Mouse (Mus musculus) embryonic facial prominence, embryonic 15.5 days (tissue): ENCODE data around the gene Cd300lg. TPM values are rescaled to one million over a fixed set of nuclear protein-coding genes. Genes with fewer than 3 reads are reported as not detected.
A peak's percentile ranks its signal among the peaks of the same experiment; 100 is the strongest.

Experiments
- ATAC-seq: fragments of 200-750 bp; cut with Nextera tagmentation; 2 replicates; pipeline ENCODE4 v1.8.0; 2017; ENCODE audit warnings: low read depth, moderate TSS enrichment; ENCODE audit not compliant: insufficient number of reproducible peaks, low FRiP score, low TSS enrichment
- H3K27ac ChIP-seq: fragments of 300-500 bp; sonication (generic); replicated peaks from 2 replicates; pipeline ENCODE4 v1.5.1; 2015; ENCODE audit warnings: mild to moderate bottlenecking, inconsistent platforms
- H3K27me3 ChIP-seq: fragments of 300-500 bp; sonication (generic); 2 replicates; pipeline ENCODE4 v1.6.1; 2015; ENCODE audit warnings: inconsistent platforms
- H3K36me3 ChIP-seq: fragments of 300-500 bp; sonication (generic); 2 replicates; pipeline ENCODE4 v1.6.1; 2015; ENCODE audit warnings: mild to moderate bottlenecking, inconsistent platforms
- H3K4me1 ChIP-seq: fragments of 300-500 bp; sonication (generic); 2 replicates; pipeline ENCODE4 v1.6.1; 2015; ENCODE audit warnings: inconsistent platforms
- H3K4me2 ChIP-seq: fragments of 300-500 bp; sonication (generic); replicated peaks from 2 replicates; pipeline ENCODE4 v1.6.1; 2015; ENCODE audit warnings: mild to moderate bottlenecking, inconsistent platforms
- H3K4me3 ChIP-seq: fragments of 300-500 bp; sonication (generic); replicated peaks from 2 replicates; pipeline ENCODE4 v1.5.1; 2015; ENCODE audit warnings: mild to moderate bottlenecking, inconsistent platforms
- H3K9ac ChIP-seq: fragments of 300-500 bp; sonication (generic); 2 replicates; pipeline ENCODE4 v1.6.1; 2015; ENCODE audit warnings: inconsistent platforms
- H3K9me3 ChIP-seq: fragments of 300-500 bp; sonication (generic); replicated peaks from 2 replicates; pipeline ENCODE4 v1.6.1; 2016; ENCODE audit warnings: inconsistent platforms
- WGBS: fragments of 180-500 bp; shearing (Covaris S2); methylation state at CpG from one replicate; pipeline ENCODE4 v1.1.7; 2015; 5-methylcytosine and 5-hydroxymethylcytosine counted together
- polyA plus RNA-seq: library from polyadenylated mRNA; unstranded; fragments of >200 nt; fragmentation: Nextera tagmentation; extraction: Ambion mirVana; gene quantifications from 2 replicates; pipeline ENCODE4 v1.2.1, GENCODE M21; 2015

Gene Cd300lg
- polyA plus RNA-seq, 1 experiment from 2014 or later, result 1.5 TPM

DNA sequence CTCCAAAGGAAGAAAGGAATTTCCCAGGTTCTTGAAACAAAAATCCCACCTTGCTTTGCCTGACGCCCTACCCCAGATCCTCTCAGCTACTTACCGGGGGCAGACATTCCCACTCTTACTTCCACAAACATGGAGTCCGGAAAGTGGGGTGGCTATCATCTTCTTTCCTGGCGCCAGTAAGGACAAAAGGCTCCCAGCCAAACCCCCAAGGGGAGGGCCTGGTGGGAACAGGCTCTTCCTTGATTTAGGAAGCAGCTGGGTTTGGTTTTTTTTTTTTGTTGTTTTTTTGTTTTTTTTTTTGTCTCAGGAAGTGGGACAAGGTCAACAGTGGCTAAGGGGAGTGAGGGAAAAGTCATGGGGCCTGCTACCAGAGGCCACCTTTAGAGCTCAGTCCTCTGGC lies 10.2 kb downstream of the Cd300lg start:
- no peak overlapping the region for H3K4me2 ChIP-seq
- no peaks in the 10 kb centered on the region for H3K9me3 ChIP-seq
- no peak for ATAC-seq
- no peak overlapping the region for H3K9ac ChIP-seq
- no peaks in the 10 kb centered on the region for H3K4me1 ChIP-seq
- 52% methylated on average over 4 of the region's 4 CpGs for WGBS
- no peaks in the 10 kb centered on the region for H3K36me3 ChIP-seq
- H3K4me3 ChIP-seq, result no peak overlapping the region
- no peaks in the 10 kb centered on the region for H3K27me3 ChIP-seq
- no peak overlapping the region for H3K27ac ChIP-seq

DNA sequence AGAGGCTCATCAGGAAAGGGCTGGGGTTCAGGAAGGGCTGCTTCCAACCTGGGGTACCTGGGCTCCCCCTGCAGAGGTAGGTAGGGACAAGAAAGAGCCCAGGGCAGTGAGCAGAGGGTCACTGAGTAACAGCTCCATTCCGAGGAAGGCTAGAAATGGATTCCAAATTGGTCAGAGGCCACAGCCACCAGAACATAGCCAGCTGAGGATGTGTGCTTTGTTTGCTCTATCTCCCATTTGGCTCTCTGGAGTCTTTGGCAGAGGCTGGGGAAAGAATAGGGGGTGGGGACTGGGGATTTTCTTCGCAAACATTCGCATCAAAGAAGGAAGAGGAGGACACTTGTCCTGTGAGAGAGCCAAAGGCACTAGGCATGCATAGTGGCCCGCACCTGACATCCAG lies 10.6 kb downstream of the Cd300lg start:
- no peak overlapping the region for H3K4me3 ChIP-seq
- no peak overlapping the region for H3K9ac ChIP-seq
- no peak overlapping the region for H3K4me2 ChIP-seq
- H3K27ac ChIP-seq, result no peak overlapping the region
- no peaks in the 10 kb centered on the region for H3K36me3 ChIP-seq
- 53% methylated on average over 4 of the region's 4 CpGs for whole genome bisulfite sequencing
- no peak for ATAC-seq
- H3K4me1 ChIP-seq, result no peaks in the 10 kb centered on the region
- no peaks in the 10 kb centered on the region for H3K27me3 ChIP-seq
- H3K9me3 ChIP-seq, result no peaks in the 10 kb centered on the region

DNA sequence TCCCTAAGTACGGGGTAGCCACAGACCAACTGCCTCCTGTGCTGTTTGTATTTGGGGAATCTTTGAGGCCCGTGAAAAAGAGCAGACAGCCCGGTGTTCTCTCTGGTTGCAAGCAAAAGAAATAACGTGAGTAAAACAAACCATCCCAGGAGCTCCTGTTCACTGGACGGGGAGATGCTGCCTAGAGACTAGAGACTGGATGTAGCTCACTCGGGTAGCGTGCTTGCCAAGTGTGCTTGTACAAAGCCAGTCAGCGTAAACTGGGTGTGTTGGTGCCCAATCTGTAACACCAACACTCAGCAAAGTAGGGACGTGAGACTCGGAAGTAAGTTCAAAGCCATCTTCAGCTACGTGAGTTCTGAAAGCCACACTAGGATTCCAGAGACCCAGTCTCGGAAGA lies 11.4 kb downstream of the Cd300lg start:
- Histone ChIP-seq H3K27me3 (no peaks in the 10 kb centered on the region), H3K36me3 (no peaks in the 10 kb centered on the region), H3K9me3 (no peaks in the 10 kb centered on the region), H3K4me1 (no peaks in the 10 kb centered on the region), H3K4me2 (no peak overlapping the region), H3K4me3 (no peak overlapping the region), H3K9ac (no peak overlapping the region), H3K27ac (no peak overlapping the region)
- ATAC-seq, result no peak
- 73% methylated on average over 12 of the region's 12 CpGs for WGBS

DNA sequence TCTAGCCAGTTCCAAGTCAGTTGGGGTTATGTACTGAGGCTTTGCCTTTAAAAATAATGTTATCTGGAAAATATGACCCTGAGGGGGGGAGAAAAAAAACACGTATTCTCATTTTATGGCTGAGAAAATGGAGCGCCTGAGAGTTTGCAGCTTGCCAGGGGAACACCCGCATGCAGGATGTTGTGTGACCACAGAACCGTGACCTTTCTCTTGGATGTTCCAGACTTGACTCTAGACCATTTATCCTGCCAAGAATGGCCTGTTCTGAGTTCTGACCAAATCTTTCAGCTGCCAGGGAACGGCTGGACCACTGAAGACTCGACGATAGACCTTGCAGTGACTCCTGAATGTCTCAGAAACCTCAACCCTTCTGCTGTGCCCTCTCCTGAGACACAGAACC lies 11.9 kb downstream of the Cd300lg start:
- no peaks in the 10 kb centered on the region for H3K36me3 ChIP-seq
- H3K4me2 ChIP-seq, result no peak overlapping the region
- no peak for ATAC-seq

DNA sequence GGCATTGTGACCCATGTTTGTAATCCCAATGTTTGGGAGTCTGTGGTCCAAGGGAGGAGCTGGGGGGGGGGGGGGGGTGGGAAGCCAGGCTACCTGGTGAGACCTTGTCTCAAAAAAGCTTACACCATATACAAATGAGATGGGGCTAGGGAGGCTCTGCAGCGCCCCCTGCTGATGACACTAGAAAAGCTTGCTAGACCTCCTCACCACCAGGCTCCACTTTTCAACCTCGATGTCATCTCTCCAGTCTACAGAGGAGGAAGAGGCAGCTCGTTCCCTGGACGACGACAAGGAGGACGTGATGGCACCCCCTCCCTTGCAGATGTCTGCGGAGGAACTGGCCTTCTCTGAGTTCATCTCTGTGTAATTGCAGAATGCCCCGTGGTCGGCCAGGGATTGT lies 12.5 kb downstream of the Cd300lg start:
- H3K9ac ChIP-seq, result no peak overlapping the region
- no peak overlapping the region for H3K4me3 ChIP-seq
- ATAC-seq, result no peak
- no peaks in the 10 kb centered on the region for H3K9me3 ChIP-seq
- no peak overlapping the region for H3K4me2 ChIP-seq
- H3K36me3 ChIP-seq, result peaks cover 5% of the 10 kb centered on the region; the same call in 1 of the 2 replicates
- H3K4me1 ChIP-seq, result no peaks in the 10 kb centered on the region
- H3K27ac ChIP-seq, result no peak overlapping the region
- H3K27me3 ChIP-seq, result no peaks in the 10 kb centered on the region
- WGBS, result 28% methylated on average over 9 of the region's 9 CpGs

More for the DNA sequence above, 11.9 kb downstream of the Cd300lg start:
- Histone ChIP-seq H3K27me3 (no peaks in the 10 kb centered on the region), H3K4me3 (no peak overlapping the region), H3K27ac (no peak overlapping the region), H3K9me3 (no peaks in the 10 kb centered on the region), H3K9ac (no peak overlapping the region), H3K4me1 (no peaks in the 10 kb centered on the region)
- WGBS, result 61% methylated on average over 7 of the region's 7 CpGs

DNA sequence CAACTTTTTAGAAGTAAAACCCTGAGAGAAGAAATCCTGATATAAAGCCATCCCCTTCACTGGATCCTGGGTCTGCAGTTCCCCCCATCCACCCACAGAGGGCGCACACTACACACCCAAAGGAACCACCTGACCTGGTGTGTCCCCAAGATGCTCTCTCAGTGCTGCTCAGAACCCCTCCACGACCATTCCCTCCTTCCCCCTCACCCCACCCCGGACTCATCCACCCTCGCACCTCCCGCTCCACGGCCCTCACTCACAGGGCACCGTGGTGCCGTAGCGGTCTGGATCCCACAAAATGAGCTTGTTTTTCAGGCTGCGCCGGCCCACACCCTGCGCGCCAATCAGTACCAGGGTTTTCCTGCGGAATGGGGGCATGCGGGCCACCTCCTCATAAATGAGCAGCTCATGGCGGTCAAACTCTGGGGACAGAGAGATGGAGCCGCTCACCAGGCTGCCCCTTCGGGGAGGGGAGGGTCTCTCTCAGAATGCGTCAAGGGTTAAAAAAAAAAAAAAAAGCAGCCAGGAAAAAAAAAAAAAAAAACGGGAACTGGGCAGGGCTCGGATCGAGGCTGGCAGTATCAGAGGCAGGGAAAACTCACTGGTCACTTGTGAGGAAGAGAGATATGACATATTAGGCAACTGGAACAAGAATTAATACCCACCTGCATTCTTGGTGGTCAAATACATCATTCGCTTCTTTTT lies 20.1 kb downstream of the Cd300lg start:
- ATAC-seq, result peak; percentile 22; the same call in 1 of the 2 replicates
- Histone ChIP-seq H3K36me3 (peaks cover 12% of the 10 kb centered on the region; the same call in 1 of the 2 replicates), H3K9ac (no peak overlapping the region)

DNA sequence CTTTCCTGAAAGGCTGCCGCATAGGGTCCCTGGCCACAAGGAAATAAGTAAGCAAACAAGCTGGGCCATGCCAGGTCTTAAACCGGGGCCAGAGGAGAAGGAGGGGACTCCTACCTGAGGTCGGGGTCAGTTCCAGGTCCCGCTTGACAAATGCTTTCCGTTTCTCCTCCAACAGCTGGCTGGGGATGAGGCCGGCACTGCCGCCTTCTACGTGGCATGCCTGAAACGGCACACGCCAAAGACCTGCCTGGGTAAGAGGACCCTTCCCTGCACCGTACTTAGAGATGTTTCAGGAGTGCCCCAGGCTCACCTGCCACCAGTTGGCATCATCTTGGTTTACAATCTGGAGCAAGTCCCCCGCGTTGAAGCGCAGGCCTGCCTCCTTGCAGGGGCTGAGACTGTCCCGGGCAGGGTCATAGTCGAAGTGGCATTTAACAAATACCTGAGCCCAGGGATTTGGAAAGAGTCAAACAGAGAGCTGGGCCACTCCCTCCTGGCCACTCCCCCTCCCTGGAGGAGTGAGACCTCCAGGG lies 20.7 kb downstream of the Cd300lg start:
- peaks cover 4% of the 10 kb centered on the region for H3K4me1 ChIP-seq
- 34% methylated on average over 16 of the region's 16 CpGs for WGBS
- H3K4me2 ChIP-seq, result no peak overlapping the region
- peaks cover 12% of the 10 kb centered on the region; the same call in 1 of the 2 replicates for H3K36me3 ChIP-seq
- no peak overlapping the region for H3K9ac ChIP-seq
- no peak overlapping the region for H3K27ac ChIP-seq
- ATAC-seq, result no peak
- peaks cover 4% of the 10 kb centered on the region; the same call in 1 of the 2 replicates for H3K27me3 ChIP-seq
- no peaks in the 10 kb centered on the region for H3K9me3 ChIP-seq
- no peak overlapping the region for H3K4me3 ChIP-seq

More for the DNA sequence above, 20.1 kb downstream of the Cd300lg start:
- H3K4me2 ChIP-seq, result peak overlapping the region; percentile 86
- peak overlapping the region; percentile 43 for H3K4me3 ChIP-seq
- 6% methylated on average over 23 of the region's 23 CpGs for WGBS
- no peaks in the 10 kb centered on the region for H3K9me3 ChIP-seq
- H3K27me3 ChIP-seq, result peaks cover 4% of the 10 kb centered on the region; the same call in 1 of the 2 replicates
- no peak overlapping the region for H3K27ac ChIP-seq
- peaks cover 4% of the 10 kb centered on the region for H3K4me1 ChIP-seq

DNA sequence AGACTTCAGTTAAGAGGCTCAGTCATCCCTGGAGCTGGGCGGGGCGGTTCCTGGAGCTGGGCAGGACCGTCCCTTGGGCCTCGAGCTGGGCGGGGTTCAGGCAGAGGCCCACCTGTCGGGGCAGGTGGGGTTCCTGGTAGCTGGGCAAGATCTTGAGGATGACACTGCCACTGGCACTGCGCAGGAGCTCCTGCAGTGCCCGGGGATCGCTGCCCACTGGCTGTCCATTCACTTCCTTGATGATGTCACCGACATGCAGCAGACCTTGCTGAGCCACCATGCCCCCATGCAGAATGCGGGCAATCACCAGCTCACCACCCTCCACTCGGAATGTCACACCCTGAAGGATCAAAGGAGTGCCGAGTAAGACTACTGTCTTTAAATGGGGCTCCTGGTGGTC lies 21.8 kb downstream of the Cd300lg start:
- Histone ChIP-seq H3K27me3 (peaks cover 4% of the 10 kb centered on the region; the same call in 1 of the 2 replicates), H3K9ac (no peak overlapping the region), H3K27ac (no peak overlapping the region), H3K4me2 (no peak overlapping the region), H3K4me1 (peaks cover 4% of the 10 kb centered on the region), H3K9me3 (no peaks in the 10 kb centered on the region), H3K4me3 (no peak overlapping the region), H3K36me3 (peaks cover 12% of the 10 kb centered on the region; the same call in 1 of the 2 replicates)
- WGBS, result 79% methylated on average over 13 of the region's 13 CpGs
- ATAC-seq, result no peak

DNA sequence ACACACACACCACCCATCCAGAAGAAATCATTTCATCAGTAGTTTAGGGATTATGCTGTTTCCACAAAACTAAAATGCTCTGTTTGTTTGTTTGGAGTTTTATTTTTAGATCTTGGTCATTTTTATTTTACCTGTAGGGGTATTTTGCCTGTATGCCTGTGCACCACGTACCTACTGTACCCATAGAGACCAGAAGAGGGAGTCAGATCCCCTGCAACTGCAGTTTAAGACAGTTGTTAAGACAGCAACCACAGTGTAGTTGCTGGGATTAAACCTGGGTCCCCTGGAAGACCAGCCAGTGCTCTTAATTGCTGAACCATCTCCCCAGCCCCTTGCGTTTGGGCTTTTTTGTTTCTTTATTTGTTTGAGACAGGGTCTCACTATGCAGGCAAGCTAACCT lies 27.7 kb downstream of the Cd300lg start:
- no peak overlapping the region for H3K9ac ChIP-seq
- H3K36me3 ChIP-seq, result no peaks in the 10 kb centered on the region
- no peak overlapping the region for H3K27ac ChIP-seq
- H3K4me1 ChIP-seq, result peaks cover 6% of the 10 kb centered on the region; the same call in 1 of the 2 replicates
- 40% methylated on average over 2 of the region's 2 CpGs for WGBS
- H3K27me3 ChIP-seq, result no peaks in the 10 kb centered on the region
- no peak overlapping the region for H3K4me2 ChIP-seq
- H3K9me3 ChIP-seq, result no peaks in the 10 kb centered on the region
- no peak overlapping the region for H3K4me3 ChIP-seq
- ATAC-seq, result no peak

DNA sequence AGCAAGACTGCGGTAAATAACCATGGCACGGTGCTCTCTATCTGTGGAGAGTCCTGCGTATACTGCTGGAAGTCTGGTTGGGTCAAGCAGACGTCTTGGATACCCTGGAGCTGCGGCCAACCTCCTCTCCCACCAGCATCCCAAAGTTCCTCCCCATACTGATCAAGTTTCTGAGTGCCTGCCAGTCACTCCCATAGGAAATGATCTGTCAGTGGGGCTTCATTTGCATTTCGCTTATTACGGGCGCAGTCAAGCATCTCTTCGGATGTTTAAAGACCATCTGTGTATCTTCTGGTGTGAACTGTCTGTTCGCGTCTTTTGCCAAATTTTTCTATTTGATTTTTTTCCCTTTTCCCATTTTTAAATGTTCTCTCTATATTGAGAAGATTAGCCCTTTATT lies 28.3 kb downstream of the Cd300lg start:
- Histone ChIP-seq H3K36me3 (0 out of 2 replicates have a peak, but pooled peaks cover 3% of the 10 kb centered on the region), H3K9ac (no peak overlapping the region), H3K27ac (no peak overlapping the region), H3K27me3 (no peaks in the 10 kb centered on the region), H3K4me3 (no peak overlapping the region), H3K9me3 (no peaks in the 10 kb centered on the region), H3K4me2 (no peak overlapping the region), H3K4me1 (peaks cover 6% of the 10 kb centered on the region; the same call in 1 of the 2 replicates)
- WGBS, result 42% methylated on average over 11 of the region's 11 CpGs
- no peak for ATAC-seq

DNA sequence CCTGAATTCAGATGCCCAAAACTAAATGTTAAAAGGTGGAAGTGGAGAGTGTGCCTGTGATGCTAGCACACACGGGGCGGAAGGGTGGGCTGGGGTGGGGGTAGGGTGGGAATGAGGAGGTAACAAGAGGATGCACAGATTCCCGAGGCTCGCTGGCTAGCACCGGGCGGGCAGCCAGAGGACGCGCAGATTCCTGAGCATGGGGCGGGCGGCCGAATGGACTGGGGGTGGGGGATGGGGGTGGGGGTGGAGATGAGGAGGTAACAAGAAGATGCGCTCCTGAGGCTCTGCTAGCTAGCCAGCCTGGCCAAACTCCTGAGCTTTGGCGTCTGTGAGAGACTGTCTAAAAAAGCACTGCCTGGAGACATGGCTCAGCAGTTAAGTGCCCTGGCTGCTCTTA lies 29.1 kb downstream of the Cd300lg start:
- peaks cover 6% of the 10 kb centered on the region; the same call in 1 of the 2 replicates for H3K4me1 ChIP-seq
- ATAC-seq, result no peak
- 0 out of 2 replicates have a peak, but pooled peaks cover 3% of the 10 kb centered on the region for H3K36me3 ChIP-seq
- H3K27me3 ChIP-seq, result no peaks in the 10 kb centered on the region
- H3K27ac ChIP-seq, result no peak overlapping the region
- no peak overlapping the region for H3K9ac ChIP-seq
- peak overlapping the region; percentile 30; the same call in 1 of the 2 replicates for H3K4me2 ChIP-seq
- no peaks in the 10 kb centered on the region for H3K9me3 ChIP-seq
- H3K4me3 ChIP-seq, result no peak overlapping the region; the same call in 1 of the 2 replicates
- WGBS, result 5% methylated on average over 13 of the region's 13 CpGs
